Mouse (Mus musculus): ENCODE measurements around the gene Gas2l2.

- TF ChIP-seq ZC3H11A (IDR thresholded peaks at IDR 0.05; ENCODE audit: borderline replicate concordance, low read depth, low read length) (peak; percentile 66), ZNF384 (IDR thresholded peaks at IDR 0.05; ENCODE audit: low read depth, low read length) (no peak)
These were observed 4.6 kb downstream of the Gas2l2 start for GRCm38 (mm10) chr11:83424681-83425080.

All from ES-E14 (cell line).